Mouse (Mus musculus) cerebellum, postnatal 4 days (tissue): Measurements from ENCODE around the gene 2410015M20Rik.

Experiments
- DNase-seq, 2 experiments: peaks; one replicate each; pipeline ENCODE4 v3.0.0; 2022; ENCODE audit warnings: low spot score in 2 of 2, mixed read lengths in 1 of 2

The 2410015M20Rik gene

GRCm38 (mm10) chr17:56570287-56570686, 39.3 kb downstream of the 2410015M20Rik start:
- no peak for DNase-seq

- DNase-seq, result no peak
Measured at GRCm38 (mm10) chr17:56567370-56567769, 42.2 kb downstream of the 2410015M20Rik start.

- no peak for DNase-seq
Measured at GRCm38 (mm10) chr17:56566918-56567317, 42.7 kb downstream of the 2410015M20Rik start.

- no peak for DNase-seq
Measured at GRCm38 (mm10) chr17:56566293-56566692, 43.3 kb downstream of the 2410015M20Rik start.

GRCm38 (mm10) chr17:56561866-56562265, 47.7 kb downstream of the 2410015M20Rik start:
- DNase-seq, result no peak

- DNase-seq, result no peak
Measured at GRCm38 (mm10) chr17:56560131-56560530, 49.4 kb downstream of the 2410015M20Rik start.

GRCm38 (mm10) chr17:56559386-56559785, 50.2 kb downstream of the 2410015M20Rik start:
- DNase-seq, result no peak

- DNase-seq, result peak; percentile 65 to 78
Measured at GRCm38 (mm10) chr17:56558448-56558847, 51.1 kb downstream of the 2410015M20Rik start.
